Mouse (Mus musculus): ENCODE results near the gene Itpripl2.

The Itpripl2 gene

DNA sequence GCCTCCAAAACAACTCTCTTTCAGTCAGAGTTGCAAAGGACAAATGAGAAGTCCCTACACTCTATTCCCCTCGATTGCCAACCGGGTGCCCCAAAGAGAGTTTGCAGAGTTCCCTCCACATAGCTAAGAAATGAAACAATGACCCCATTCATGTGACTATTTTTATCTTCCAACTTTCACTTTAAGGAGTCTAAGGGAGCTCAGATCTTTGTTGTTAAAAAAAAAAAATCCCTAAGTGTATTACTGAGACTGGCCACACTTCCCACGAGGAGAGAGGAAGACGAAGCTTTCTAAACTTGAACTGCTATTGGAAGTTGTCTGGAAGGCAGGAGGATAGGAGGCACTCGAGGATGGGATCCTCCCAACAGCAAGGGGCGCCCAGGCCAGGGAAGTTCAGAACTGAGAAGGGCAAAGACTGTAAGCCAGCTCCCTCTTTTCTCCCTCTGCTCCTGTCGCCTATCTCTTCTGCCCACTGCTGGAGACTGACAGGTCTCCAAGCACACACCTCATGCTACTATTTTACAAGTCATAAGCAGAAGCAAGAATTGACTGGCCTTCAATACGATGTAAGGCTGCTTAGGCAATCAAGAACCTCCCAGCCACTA lies 3.6 kb downstream of the Itpripl2 start:
- no peak for DNase-seq (ENCODE audit: low spot score)

GRCm38 (mm10) chr7:118486917-118487316 lies 4.9 kb downstream of the Itpripl2 start:
- no peak for DNase-seq (ENCODE audit: low spot score)

GRCm38 (mm10) chr7:118483996-118484395 lies 7.8 kb downstream of the Itpripl2 start:
- DNase-seq (ENCODE audit: low spot score) = no peak

GRCm38 (mm10) chr7:118482001-118482400 lies 9.8 kb downstream of the Itpripl2 start:
- no peak for DNase-seq (ENCODE audit: low spot score)

GRCm38 (mm10) chr7:118481047-118481810 lies 10.5 kb downstream of the Itpripl2 start:
- no peak for DNase-seq (ENCODE audit: low spot score)

- no peak for DNase-seq (ENCODE audit: low spot score)
These were observed 11.5 kb downstream of the Itpripl2 start for GRCm38 (mm10) chr7:118480160-118480709.

GRCm38 (mm10) chr7:118478835-118479312 lies 12.9 kb downstream of the Itpripl2 start:
- peak; percentile 59 for DNase-seq (ENCODE audit: low spot score)

DNA sequence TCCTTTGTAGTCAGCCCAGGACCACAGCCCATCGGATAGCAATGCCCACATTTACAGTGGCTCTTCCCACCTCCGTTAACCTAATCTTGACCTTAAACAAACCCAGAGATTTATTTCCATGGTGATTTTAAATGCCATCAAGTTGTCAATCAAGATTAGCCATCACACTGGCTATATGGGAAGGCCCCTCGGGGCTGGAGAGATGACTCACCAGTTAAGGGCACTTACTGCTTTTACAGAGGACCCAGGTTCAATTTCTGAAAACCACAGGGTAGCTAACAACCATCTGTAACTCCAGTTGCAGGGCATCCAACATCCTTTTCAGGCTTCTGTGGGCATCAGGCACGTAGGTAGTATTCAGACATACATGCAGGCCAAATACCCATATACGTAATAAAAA lies 15.3 kb downstream of the Itpripl2 start:
- DNase-seq (ENCODE audit: low spot score) = no peak

DNA sequence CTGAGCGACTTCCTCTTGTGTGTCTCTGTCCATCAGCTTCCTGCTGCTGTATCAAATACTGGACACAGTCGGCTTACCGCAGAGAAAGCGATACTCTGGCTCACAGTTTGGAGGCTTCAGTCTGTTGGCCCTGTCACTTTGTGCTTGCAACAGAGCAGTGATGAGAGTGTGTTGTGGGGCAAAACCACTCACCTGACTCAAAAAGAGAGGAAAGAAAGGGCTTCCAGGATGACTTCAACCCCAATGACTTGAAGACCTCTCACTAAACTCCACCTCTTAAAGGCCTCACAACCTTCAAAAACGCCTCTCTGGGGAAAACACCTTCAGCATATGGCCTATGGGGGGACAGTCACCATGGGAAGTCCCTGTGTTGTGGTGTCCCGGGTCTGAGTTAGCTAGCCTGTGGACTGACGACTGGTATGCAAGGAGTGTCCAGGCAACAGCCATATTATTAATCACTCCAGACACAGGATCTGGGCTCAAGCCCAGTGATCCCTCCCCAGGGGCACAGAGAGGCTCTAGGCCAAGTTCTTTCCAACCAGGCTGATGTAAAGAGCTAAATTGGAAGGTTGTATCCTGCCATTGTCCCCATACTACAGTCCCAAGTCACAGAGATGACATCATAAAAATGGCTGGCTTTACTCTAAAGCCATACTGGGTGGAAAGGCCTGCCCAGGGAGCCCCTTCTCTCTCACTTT lies 16.6 kb downstream of the Itpripl2 start:
- DNase-seq (ENCODE audit: low spot score) = no peak

GRCm38 (mm10) chr7:118472886-118473285 lies 18.9 kb downstream of the Itpripl2 start:
- DNase-seq (ENCODE audit: low spot score) = no peak

GRCm38 (mm10) chr7:118468060-118468459 lies 23.7 kb downstream of the Itpripl2 start:
- DNase-seq (ENCODE audit: low spot score) = no peak

DNA sequence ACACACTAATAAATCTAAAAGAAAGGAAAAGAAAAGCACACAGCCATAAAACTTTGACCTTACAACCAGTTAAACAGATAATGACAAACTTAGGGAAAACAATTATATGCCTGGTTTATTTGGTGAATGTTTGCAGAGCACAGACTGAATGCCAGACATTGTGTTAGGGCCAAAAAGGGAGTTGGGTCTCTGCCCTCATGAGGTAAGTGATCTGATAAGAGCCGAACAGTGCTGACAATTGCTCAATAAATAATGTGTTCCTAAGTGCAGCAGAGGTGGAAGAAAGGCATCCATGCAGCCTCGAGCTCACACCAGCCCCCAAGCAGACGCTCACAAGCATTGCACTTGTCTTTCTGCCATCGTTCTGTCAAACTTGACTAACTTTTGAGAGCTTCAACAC lies 27.3 kb downstream of the Itpripl2 start:
- DNase-seq (ENCODE audit: low spot score) = no peak

GRCm38 (mm10) chr7:118462818-118463762 lies 28.7 kb downstream of the Itpripl2 start:
- no peak for DNase-seq (ENCODE audit: low spot score)

DNA sequence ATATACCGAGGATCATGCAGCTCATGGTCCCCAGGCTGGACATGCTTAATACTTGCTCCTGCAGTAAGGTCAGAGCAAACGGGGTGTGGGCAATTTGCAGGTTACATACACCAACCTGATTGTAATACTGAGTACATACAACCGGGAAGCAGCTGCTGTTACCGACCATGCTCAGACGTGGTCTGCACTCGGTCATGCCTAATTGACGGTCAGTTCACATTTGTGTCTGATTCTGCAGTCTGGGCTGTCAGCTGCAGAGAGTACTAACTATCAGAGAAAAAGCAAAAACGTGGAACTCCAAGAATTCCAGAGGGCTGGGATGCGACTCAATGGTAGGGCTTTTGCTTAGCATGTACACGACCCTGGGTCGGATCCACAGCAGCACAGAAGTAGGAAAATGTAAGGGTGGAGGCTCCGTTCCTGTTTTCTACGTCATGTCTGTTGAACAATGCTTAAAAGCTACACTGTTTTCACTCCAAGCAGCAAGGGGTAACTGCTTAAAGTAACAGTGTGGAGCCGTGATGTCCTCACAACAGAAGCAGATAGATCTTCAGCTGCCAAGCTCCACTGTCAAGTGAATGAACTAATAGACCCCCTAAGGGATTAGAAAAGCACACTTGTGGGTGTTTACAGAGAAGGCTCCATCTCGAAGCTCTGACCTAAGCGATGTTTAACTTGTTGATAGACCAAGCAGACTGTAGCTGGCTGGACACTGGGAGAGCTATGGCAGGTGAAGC lies 30.2 kb downstream of the Itpripl2 start:
- DNase-seq (ENCODE audit: low spot score) = no peak

GRCm38 (mm10) chr7:118453722-118454121 lies 38.1 kb downstream of the Itpripl2 start:
- no peak for DNase-seq (ENCODE audit: low spot score)

DNA sequence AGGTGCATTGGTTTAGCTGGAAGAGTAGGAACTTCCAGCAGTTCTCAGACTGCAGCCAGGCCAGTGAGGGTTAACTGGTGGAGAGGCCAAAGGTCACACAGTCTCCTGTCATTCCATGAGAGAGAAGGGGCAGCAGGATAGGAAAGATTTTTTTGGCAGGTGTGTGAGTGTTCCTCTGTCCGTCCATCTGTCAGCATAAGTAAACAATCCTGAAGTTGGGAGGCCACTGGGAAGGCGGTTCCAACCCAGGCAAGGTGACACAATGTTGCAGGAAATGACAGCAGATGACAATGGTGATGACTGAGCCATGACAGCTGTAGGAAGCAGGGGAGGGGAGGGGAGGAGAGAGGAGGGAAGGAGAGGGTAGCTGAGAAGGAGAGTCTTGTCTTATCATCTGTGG lies 38.8 kb downstream of the Itpripl2 start:
- no peak for DNase-seq (ENCODE audit: low spot score)

DNA sequence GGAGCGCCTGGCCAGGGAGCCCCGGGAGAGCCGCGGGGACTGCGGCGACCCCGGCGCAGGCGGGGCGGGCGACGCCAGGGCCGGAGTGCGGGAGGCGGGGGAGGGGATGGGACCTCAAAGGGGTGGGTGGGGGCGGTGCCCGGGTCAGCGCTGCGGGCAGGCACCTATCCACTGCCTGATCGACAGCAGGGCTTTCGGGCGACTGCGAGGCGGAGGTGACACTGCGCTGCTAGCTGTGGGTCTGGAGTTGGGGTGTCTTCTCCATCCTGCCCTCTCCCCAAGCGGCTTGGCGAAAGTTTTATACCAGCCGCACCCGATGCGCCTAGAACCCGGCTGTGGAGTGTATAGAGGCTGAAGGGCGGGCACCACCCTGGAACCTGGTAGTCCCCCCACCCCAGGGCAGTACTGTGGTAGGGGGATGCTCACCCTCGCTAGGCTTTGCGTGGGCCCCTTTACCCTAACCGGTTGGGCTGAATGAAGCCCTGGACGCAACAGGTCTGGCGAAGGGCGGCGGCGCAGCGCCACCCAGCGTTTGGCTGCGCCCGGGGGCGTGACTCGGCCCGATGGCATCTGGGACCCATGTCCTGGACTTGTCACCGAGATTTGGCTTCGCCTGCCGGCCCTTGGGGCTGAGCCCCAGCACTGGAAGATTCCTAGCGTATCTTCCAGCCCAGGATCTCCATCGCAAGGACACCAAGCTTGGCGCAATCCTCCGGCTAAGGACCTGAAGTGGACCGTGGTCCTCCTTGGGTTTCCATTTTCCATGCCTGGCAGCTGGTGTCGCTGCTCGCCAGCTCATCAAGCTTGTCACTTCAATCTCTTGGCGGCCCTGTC lies 43.4 kb downstream of the Itpripl2 start, which contains the start of gene Syt17:
TSS of gene Syt17 (minus strand) at position 89 of the 834 bp plus-strand sequence.
- DNase-seq (ENCODE audit: low spot score) = peak; percentile 67

- no peak for DNase-seq (ENCODE audit: low spot score)
These were observed 44.3 kb downstream of the Itpripl2 start for GRCm38 (mm10) chr7:118447291-118448133.

Data from layer of hippocampus, adult 11-12 months (tissue).